Mouse (Mus musculus) thymus, adult 2 months (tissue): ENCODE measurements around the gene Hs6st2.

Source experiments
- CTCF ChIP-seq: fragments of 200-500 bp; IDR thresholded peaks from 2 replicates; pipeline ENCODE4 v1.5.1; 2012; ENCODE audit warnings: mild to moderate bottlenecking, control low read depth, low read length, moderate library complexity, borderline replicate concordance; ENCODE audit not compliant: control insufficient read depth, poor library complexity, insufficient read depth; ENCODE audit errors: extremely low read depth
- POLR2A ChIP-seq: fragments of 200-500 bp; IDR thresholded peaks from 2 replicates; pipeline ENCODE4 v1.6.1; 2012; ENCODE audit warnings: mild to moderate bottlenecking, low read length, control low read depth, moderate library complexity; ENCODE audit not compliant: control insufficient read depth, poor library complexity, insufficient read depth; ENCODE audit errors: extremely low read depth

DNA sequence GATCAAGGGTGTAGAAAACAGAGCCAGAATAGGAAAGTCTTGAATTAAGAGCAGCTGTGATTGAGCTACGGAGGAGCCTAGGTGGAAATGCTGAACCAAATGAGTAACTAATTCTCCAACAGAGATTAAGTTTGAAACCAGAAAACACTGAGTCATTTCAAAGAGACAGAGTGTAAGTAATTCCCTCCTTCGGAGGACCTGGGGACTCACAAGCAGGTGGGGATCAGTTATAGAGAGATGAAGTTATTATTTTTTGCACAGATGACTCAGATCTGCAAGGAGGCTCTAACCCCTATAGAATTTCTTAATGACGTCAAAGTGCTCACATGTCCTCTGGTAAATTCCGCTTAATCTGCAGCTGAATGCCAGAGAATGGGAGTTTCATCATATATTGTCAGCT is 21.2 kb upstream of the Hs6st2 start:
- TF ChIP-seq CTCF: no peak
- no peak for TF ChIP-seq POLR2A
